Comparison of ENCODE assay signal across 27 mouse cellular contexts in genomic region chr8:110785366-110785765, GRCm38 (mm10). TPM values are rescaled to one million over a fixed set of nuclear protein-coding genes. Genes with fewer than 3 reads are reported as not detected.
"Had no signal": no experiment of that assay in that cellular context is flagged by ENCODE, and none has a peak within 500 bp of the region (broad histone marks: within the 10 kb centered on the region; RNA-seq: fewer than 3 reads in every experiment).

No protein-coding gene starts in this region.

- H3K4me3 ChIP-seq: gastrocnemius, adult 2 months; heart, embryonic 10.5 days; heart, embryonic 12.5 days; hindbrain, embryonic 10.5 days; hindbrain, embryonic 12.5 days; kidney, embryonic 15.5 days; left cerebral cortex, adult 2 months; limb, embryonic 13.5 days; limb, embryonic 15.5 days; liver, embryonic 12.5 days had no signal

- DNase-seq: gastrocnemius, adult 2 months; gastrocnemius, postnatal 10 days; gastrocnemius, postnatal 36 days; heart, adult 18-20 months; heart, postnatal 10 days; heart, postnatal 4 days; kidney, adult 11 months; kidney, adult 2 months; kidney, adult 9 months; kidney, postnatal 14 days; kidney, postnatal 36 days; left cerebral cortex, postnatal 4 days had no signal

- ATAC-seq: hindbrain, embryonic 16.5 days; intestine, embryonic 16.5 days; liver, embryonic 12.5 days had no signal

- H3K27ac ChIP-seq: gastrocnemius, adult 2 months; heart, embryonic 10.5 days; hindbrain, embryonic 10.5 days; hindbrain, embryonic 12.5 days; hindbrain, embryonic 14.5 days; kidney, embryonic 15.5 days; kidney, postnatal 0 days; left cerebral cortex, adult 2 months; limb, embryonic 13.5 days; limb, embryonic 15.5 days; liver, embryonic 12.5 days; liver, embryonic 14.5 days had no signal

RNA-seq across cellular contexts. Expression of gene Il34, which starts 20.4 kb away (rescaled TPM):
- polyA plus RNA-seq: heart, embryonic 10.5 days; limb, embryonic 11.5 days; liver, embryonic 12.5 days; liver, embryonic 14.5 days had no signal
